Mouse (Mus musculus): Measurements from ENCODE around the gene Gtsf1l.

DNA sequence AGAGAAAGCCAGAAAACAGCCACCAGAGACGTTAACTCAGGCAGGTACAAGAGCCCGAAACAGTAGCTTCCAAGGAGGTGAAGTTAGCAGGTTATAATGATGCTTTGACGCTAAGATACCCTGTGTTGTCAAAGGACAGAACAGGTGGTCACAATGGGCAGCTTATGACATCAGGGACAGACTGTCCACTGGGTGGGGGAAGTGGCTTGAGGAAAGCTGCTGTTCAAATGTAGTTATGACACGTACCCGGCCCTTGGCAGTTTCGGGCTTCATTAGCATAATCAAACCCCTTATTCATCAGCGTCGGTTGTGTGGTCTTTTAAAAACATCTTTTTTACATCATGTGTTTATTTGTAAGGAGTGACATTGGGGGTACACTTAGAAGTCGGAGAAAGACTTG lies at the start of gene Gtsf1l:
- TF ChIP-seq CTCF (IDR thresholded peaks at IDR 0.05; ENCODE audit: low read depth) (no peak), EP300 (IDR thresholded peaks at IDR 0.05; ENCODE audit: low read depth) (no peak)
